Mouse (Mus musculus): ENCODE results near the gene Gm49711.

DNA sequence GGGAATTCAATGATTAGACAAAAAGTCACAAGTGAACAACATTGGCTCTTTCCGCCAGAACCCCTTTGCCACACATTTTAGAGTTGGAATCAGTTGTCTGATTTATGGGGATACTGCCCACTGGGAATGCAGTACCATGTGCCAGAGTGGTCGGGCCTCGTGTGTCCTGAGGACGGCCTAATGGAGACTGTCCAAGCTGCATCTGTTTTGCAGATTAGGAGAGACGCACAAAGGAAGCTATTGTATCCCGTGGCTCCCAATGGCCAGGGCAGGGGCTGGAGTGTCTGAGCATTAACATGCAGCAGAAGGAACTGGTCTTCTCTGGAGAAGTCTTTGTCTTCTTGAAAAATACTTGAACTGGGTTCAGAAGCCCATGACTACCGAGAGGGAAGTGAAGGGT is 142.5 kb downstream of the Gm49711 start:
- TF ChIP-seq CTCF (IDR thresholded peaks at IDR 0.05; ENCODE audit: borderline replicate concordance, extremely low read depth, insufficient read depth, insufficient read length) (no peak), POLR2A (IDR thresholded peaks at IDR 0.05; ENCODE audit: borderline replicate concordance, extremely low read depth, insufficient read depth, insufficient read length, poor library complexity, severe bottlenecking) (no peak)

All from brain, embryonic 14.5 days (tissue).